Mouse (Mus musculus) liver, embryonic 11.5 days (tissue): ENCODE results near the gene Cdc42ep1. TPM values are rescaled to one million over a fixed set of nuclear protein-coding genes. Genes with fewer than 3 reads are reported as not detected.

Experiments used
- ATAC-seq: fragments of 200-750 bp; cut with Nextera tagmentation; replicated peaks from 2 replicates; pipeline ENCODE4 v1.8.0; 2017; ENCODE audit warnings: moderate number of reproducible peaks, mild to moderate bottlenecking, moderate TSS enrichment, moderate library complexity; ENCODE audit not compliant: low FRiP score
- DNase-seq: peaks from one replicate; pipeline ENCODE4 v3.0.0-alpha.2; 2017; ENCODE audit warnings: low spot score
- H3K27ac ChIP-seq: fragments of 300-500 bp; sonication (generic); 2 replicates; pipeline ENCODE4 v1.5.1; 2014; ENCODE audit warnings: mild to moderate bottlenecking, low read depth, low read length, control low read depth
- H3K27me3 ChIP-seq: fragments of 300-500 bp; sonication (generic); replicated peaks from 2 replicates; pipeline ENCODE4 v1.6.1; 2014; ENCODE audit warnings: low read length, mixed read lengths; ENCODE audit not compliant: control insufficient read depth, insufficient read depth
- H3K36me3 ChIP-seq: fragments of 300-500 bp; sonication (generic); 2 replicates; pipeline ENCODE4 v1.6.1; 2014; ENCODE audit warnings: mild to moderate bottlenecking, low read length, moderate library complexity, mixed read lengths; ENCODE audit not compliant: control insufficient read depth, insufficient read depth
- H3K4me1 ChIP-seq: fragments of 300-500 bp; sonication (generic); replicated peaks from 2 replicates; pipeline ENCODE4 v1.6.1; 2014; ENCODE audit warnings: low read length, mixed read lengths; ENCODE audit not compliant: control insufficient read depth, insufficient read depth
- H3K4me2 ChIP-seq: fragments of 300-500 bp; sonication (generic); 2 replicates; pipeline ENCODE4 v1.6.1; 2014; ENCODE audit warnings: mild to moderate bottlenecking, control low read depth, moderate library complexity
- H3K4me3 ChIP-seq: fragments of 300-500 bp; sonication (generic); 2 replicates; pipeline ENCODE4 v1.5.1; 2014; ENCODE audit warnings: low read depth, low read length, control low read depth
- H3K9ac ChIP-seq: fragments of 300-500 bp; sonication (generic); 2 replicates; pipeline ENCODE4 v1.6.1; 2014; ENCODE audit warnings: low read depth, low read length, control low read depth
- H3K9me3 ChIP-seq: fragments of 300-500 bp; sonication (generic); 2 replicates; pipeline ENCODE4 v1.6.1; 2016; ENCODE audit warnings: low read length, inconsistent platforms, mixed read lengths; ENCODE audit not compliant: control insufficient read depth
- WGBS: fragments of 180-500 bp; shearing (Covaris S2); extraction: QIAGEN DNeasy Blood & Tissue Kit; methylation state at CpG from one replicate; pipeline ENCODE4 v1.1.7; 2014; 5-methylcytosine and 5-hydroxymethylcytosine counted together
- polyA plus RNA-seq: library from polyadenylated mRNA; unstranded; fragments of >200 nt; fragmentation: Nextera tagmentation; extraction: Ambion mirVana; gene quantifications from 2 replicates; pipeline ENCODE4 v1.2.1, GENCODE M21; 2014

Gene Cdc42ep1
- polyA plus RNA-seq, 1 experiment from 2014 or later, result 23.9 TPM

GRCm38 (mm10) chr15:78804326-78804725, 38.1 kb upstream of the Cdc42ep1 start:
- H3K4me2 ChIP-seq, result no peak overlapping the region
- DNase-seq (no peak), ATAC-seq (no peak)
- peaks cover 13% of the 10 kb centered on the region for H3K4me1 ChIP-seq
- peaks cover 39% of the 10 kb centered on the region for H3K27me3 ChIP-seq
- H3K27ac ChIP-seq, result no peak overlapping the region
- H3K4me3 ChIP-seq, result no peak overlapping the region
- H3K9ac ChIP-seq, result no peak overlapping the region
- no peaks in the 10 kb centered on the region for H3K9me3 ChIP-seq
- WGBS, result 15% methylated on average over 6 of the region's 6 CpGs
- no peaks in the 10 kb centered on the region for H3K36me3 ChIP-seq

- Histone ChIP-seq H3K4me2 (no peak overlapping the region), H3K27ac (no peak overlapping the region), H3K4me3 (no peak overlapping the region), H3K4me1 (peaks cover 13% of the 10 kb centered on the region), H3K27me3 (peaks cover 39% of the 10 kb centered on the region), H3K9ac (no peak overlapping the region), H3K36me3 (no peaks in the 10 kb centered on the region), H3K9me3 (no peaks in the 10 kb centered on the region)
- 67% methylated on average over 2 of the region's 2 CpGs for WGBS
- DNase-seq (no peak), ATAC-seq (no peak)
Measured at GRCm38 (mm10) chr15:78805351-78805750, 37.1 kb upstream of the Cdc42ep1 start.

- H3K27me3 ChIP-seq, result peaks cover 35% of the 10 kb centered on the region
- no peak for DNase-seq
- 36% methylated on average over 2 of the region's 2 CpGs for WGBS
- H3K4me2 ChIP-seq, result no peak overlapping the region
- no peak for ATAC-seq
- no peaks in the 10 kb centered on the region for H3K36me3 ChIP-seq
- H3K9me3 ChIP-seq, result no peaks in the 10 kb centered on the region
- no peak overlapping the region for H3K9ac ChIP-seq
- no peak overlapping the region for H3K4me3 ChIP-seq
- peaks cover 13% of the 10 kb centered on the region for H3K4me1 ChIP-seq
- no peak overlapping the region for H3K27ac ChIP-seq
Measured at GRCm38 (mm10) chr15:78806614-78807013, 35.8 kb upstream of the Cdc42ep1 start.

GRCm38 (mm10) chr15:78807141-78807540, 35.3 kb upstream of the Cdc42ep1 start:
- ATAC-seq, result no peak
- Histone ChIP-seq H3K9ac (no peak overlapping the region), H3K36me3 (no peaks in the 10 kb centered on the region), H3K4me3 (no peak overlapping the region), H3K4me1 (peaks cover 13% of the 10 kb centered on the region), H3K4me2 (no peak overlapping the region), H3K27me3 (peaks cover 29% of the 10 kb centered on the region), H3K9me3 (no peaks in the 10 kb centered on the region), H3K27ac (no peak overlapping the region)
- WGBS, result 63% methylated on average over 3 of the region's 3 CpGs
- DNase-seq, result no peak

- no peak overlapping the region for H3K9ac ChIP-seq
- DNase-seq (no peak), ATAC-seq (no peak)
- 83% methylated on average over 2 of the region's 2 CpGs for WGBS
- H3K27me3 ChIP-seq, result peaks cover 11% of the 10 kb centered on the region
- H3K9me3 ChIP-seq, result no peaks in the 10 kb centered on the region
- H3K27ac ChIP-seq, result no peak overlapping the region
- H3K36me3 ChIP-seq, result no peaks in the 10 kb centered on the region
- H3K4me1 ChIP-seq, result peaks cover 5% of the 10 kb centered on the region; the same call in 1 of the 2 replicates
- H3K4me2 ChIP-seq, result no peak overlapping the region
- no peak overlapping the region for H3K4me3 ChIP-seq
Measured at GRCm38 (mm10) chr15:78808980-78809379, 33.4 kb upstream of the Cdc42ep1 start.

- no peaks in the 10 kb centered on the region for H3K9me3 ChIP-seq
- 63% methylated on average over 9 of the region's 9 CpGs for WGBS
Measured at GRCm38 (mm10) chr15:78809739-78810138, 32.7 kb upstream of the Cdc42ep1 start.

GRCm38 (mm10) chr15:78810146-78810545, 32.3 kb upstream of the Cdc42ep1 start:
- DNase-seq, result no peak
- no peak overlapping the region for H3K9ac ChIP-seq
- no peak for ATAC-seq
- no peak overlapping the region for H3K27ac ChIP-seq
- H3K4me2 ChIP-seq, result no peak overlapping the region
- no peak overlapping the region for H3K4me3 ChIP-seq
- WGBS, result 64% methylated on average over 9 of the region's 9 CpGs
- no peaks in the 10 kb centered on the region for H3K36me3 ChIP-seq
- H3K9me3 ChIP-seq, result no peaks in the 10 kb centered on the region
- peaks cover 3% of the 10 kb centered on the region; the same call in 1 of the 2 replicates for H3K27me3 ChIP-seq
- H3K4me1 ChIP-seq, result no peaks in the 10 kb centered on the region; the same call in 1 of the 2 replicates

More at GRCm38 (mm10) chr15:78809739-78810138, 32.7 kb upstream of the Cdc42ep1 start:
- H3K9ac ChIP-seq, result no peak overlapping the region
- H3K36me3 ChIP-seq, result no peaks in the 10 kb centered on the region
- no peak overlapping the region for H3K4me3 ChIP-seq
- H3K4me2 ChIP-seq, result no peak overlapping the region
- ATAC-seq (no peak), DNase-seq (no peak)
- peaks cover 7% of the 10 kb centered on the region; the same call in 1 of the 2 replicates for H3K27me3 ChIP-seq
- H3K27ac ChIP-seq, result no peak overlapping the region
- no peaks in the 10 kb centered on the region; the same call in 1 of the 2 replicates for H3K4me1 ChIP-seq

- no peak overlapping the region for H3K27ac ChIP-seq
- no peaks in the 10 kb centered on the region; the same call in 1 of the 2 replicates for H3K27me3 ChIP-seq
- H3K4me1 ChIP-seq, result peaks cover 6% of the 10 kb centered on the region; the same call in 1 of the 2 replicates
- H3K4me3 ChIP-seq, result no peak overlapping the region
- no peak overlapping the region for H3K9ac ChIP-seq
- no peak for DNase-seq
- no peak overlapping the region for H3K4me2 ChIP-seq
- H3K36me3 ChIP-seq, result no peaks in the 10 kb centered on the region
- WGBS, result 82% methylated on average over 4 of the region's 4 CpGs
- no peaks in the 10 kb centered on the region for H3K9me3 ChIP-seq
- ATAC-seq, result no peak
Measured at GRCm38 (mm10) chr15:78813603-78814002, 28.8 kb upstream of the Cdc42ep1 start.

GRCm38 (mm10) chr15:78815314-78816073, 26.9 kb upstream of the Cdc42ep1 start:
- peak; percentile 54 for ATAC-seq
- Histone ChIP-seq H3K36me3 (no peaks in the 10 kb centered on the region), H3K9me3 (no peaks in the 10 kb centered on the region), H3K4me1 (peaks cover 6% of the 10 kb centered on the region; the same call in 1 of the 2 replicates), H3K4me2 (peak overlapping the region; percentile 33), H3K27me3 (no peaks in the 10 kb centered on the region), H3K4me3 (no peak overlapping the region), H3K9ac (no peak overlapping the region), H3K27ac (no peak overlapping the region)
- DNase-seq, result no peak
- 28% methylated on average over 11 of the region's 11 CpGs for WGBS
